Mouse (Mus musculus) gastrocnemius, adult 2 months (tissue): Measurements from ENCODE around the gene Cep97. TPM values are rescaled to one million over a fixed set of nuclear protein-coding genes. Genes with fewer than 3 reads are reported as not detected.

Source experiments
- DNase-seq: peaks from one replicate; pipeline ENCODE4 v3.0.0; 2022
- H3K27ac ChIP-seq: fragments of 200-600 bp; 2 replicates; pipeline ENCODE4 v1.8.1; 2022; ENCODE audit warnings: mild to moderate bottlenecking
- H3K4me3 ChIP-seq: fragments of 200-600 bp; 2 replicates; pipeline ENCODE4 v1.8.1; 2022; ENCODE audit warnings: mild to moderate bottlenecking, moderate library complexity
- CTCF ChIP-seq: fragments of 200-600 bp; IDR thresholded peaks from 2 replicates; pipeline ENCODE4 v1.8.1; 2022; ENCODE audit warnings: antibody characterized with exemption, mild to moderate bottlenecking, moderate library complexity
- intact Hi-C: fragments of 180-260 bp; cut with DNase I; formaldehyde crosslinking; loops from one replicate; pipeline ENCODE4 v1.15.1; 2025
- total RNA-seq, 2 experiments: library from RNA; stranded (reverse); gene quantifications; 2 replicates each; pipeline ENCODE4 v1.2.3; 2021

Gene Cep97
- total RNA-seq, 2 experiments from 2014 or later, result 5.8 to 6.3 TPM

GRCm38 (mm10) chr16:55938761-55939160 lies 4.1 kb upstream of the Cep97 start:
- Histone ChIP-seq H3K4me3 (no peak overlapping the region), H3K27ac (no peak overlapping the region)
- no peak for DNase-seq
- intact Hi-C loops, result no loop called here
- TF ChIP-seq CTCF, result no peak

GRCm38 (mm10) chr16:55933681-55934343 lies 843 bp downstream of the Cep97 start:
- DNase-seq, result peak; percentile 47
- TF ChIP-seq CTCF, result no peak
- intact Hi-C loops, result no loop called here
- Histone ChIP-seq H3K27ac (peak overlapping the region; percentile 86), H3K4me3 (peak overlapping the region; percentile 82)

GRCm38 (mm10) chr16:55924010-55924409 lies 10.6 kb downstream of the Cep97 start:
- DNase-seq, result no peak
- Histone ChIP-seq H3K4me3 (no peak overlapping the region), H3K27ac (no peak overlapping the region)
- intact Hi-C loops, result no loop called here
- no peak for TF ChIP-seq CTCF

- DNase-seq, result no peak
- no peak overlapping the region for H3K4me3 ChIP-seq
- no peak for TF ChIP-seq CTCF
- H3K27ac ChIP-seq, result no peak overlapping the region
- intact Hi-C loops, result no loop called here
Observed at GRCm38 (mm10) chr16:55922079-55922478, 12.6 kb downstream of the Cep97 start.

GRCm38 (mm10) chr16:55914716-55915115 lies 19.9 kb downstream of the Cep97 start:
- H3K27ac ChIP-seq, result no peak overlapping the region
- TF ChIP-seq CTCF, result no peak
- DNase-seq, result no peak
- intact Hi-C loops, result no loop called here
- H3K4me3 ChIP-seq, result no peak overlapping the region

GRCm38 (mm10) chr16:55910208-55910793 lies 24.4 kb downstream of the Cep97 start:
- no peak for DNase-seq
- H3K4me3 ChIP-seq, result no peak overlapping the region
- intact Hi-C loops, result no loop called here
- no peak for TF ChIP-seq CTCF
- H3K27ac ChIP-seq, result no peak overlapping the region

- TF ChIP-seq CTCF, result no peak
- Histone ChIP-seq H3K27ac (no peak overlapping the region), H3K4me3 (no peak overlapping the region)
- no peak for DNase-seq
- intact Hi-C loops, result no loop called here
Observed at GRCm38 (mm10) chr16:55906928-55907679, 27.6 kb downstream of the Cep97 start.

GRCm38 (mm10) chr16:55905370-55905769 lies 29.3 kb downstream of the Cep97 start:
- DNase-seq, result no peak
- TF ChIP-seq CTCF, result no peak
- Histone ChIP-seq H3K27ac (no peak overlapping the region), H3K4me3 (no peak overlapping the region)
- intact Hi-C loops, result no loop called here

GRCm38 (mm10) chr16:55901839-55902756 lies 32.6 kb downstream of the Cep97 start:
- intact Hi-C loops, result no loop called here
- no peak overlapping the region for H3K27ac ChIP-seq
- TF ChIP-seq CTCF, result no peak
- DNase-seq, result no peak
- H3K4me3 ChIP-seq, result no peak overlapping the region

GRCm38 (mm10) chr16:55898385-55899002 lies 36.2 kb downstream of the Cep97 start:
- Histone ChIP-seq H3K4me3 (no peak overlapping the region), H3K27ac (no peak overlapping the region)
- DNase-seq, result no peak
- no peak for TF ChIP-seq CTCF
- intact Hi-C loops, result no loop called here

GRCm38 (mm10) chr16:55895651-55896095 lies 39.0 kb downstream of the Cep97 start:
- intact Hi-C loops, result no loop called here
- DNase-seq, result peak; percentile 22
- H3K27ac ChIP-seq, result peak overlapping the region; percentile 91
- no peak for TF ChIP-seq CTCF
- peak overlapping the region; percentile 97 for H3K4me3 ChIP-seq

GRCm38 (mm10) chr16:55894893-55895650 lies 39.6 kb downstream of the Cep97 start, which contains the start of gene Nxpe3:
Gene Nxpe3, minus strand, starts transcription at chr16:55895285.
- Histone ChIP-seq H3K4me3 (peak within 1 kb of the TSS; percentile 97), H3K27ac (peak within 1 kb of the TSS; percentile 91)
- TF ChIP-seq CTCF, result peak; percentile 24; the same call in 1 of the 2 replicates
- intact Hi-C loops, result no loop called here
- DNase-seq, result peak; percentile 91
